Mouse (Mus musculus) midbrain, embryonic 10.5 days (tissue): ENCODE data around the gene Zfp366. TPM values are rescaled to one million over a fixed set of nuclear protein-coding genes. Genes with fewer than 3 reads are reported as not detected.

Experiments used
- DNase-seq: peaks from one replicate; pipeline ENCODE4 v3.0.0-alpha.2; 2017; ENCODE audit warnings: low spot score
- H3K27ac ChIP-seq: fragments of 300-500 bp; sonication (generic); replicated peaks from 2 replicates; pipeline ENCODE4 v1.5.1; 2016; ENCODE audit warnings: mild to moderate bottlenecking
- H3K27me3 ChIP-seq: fragments of 300-500 bp; sonication (generic); 2 replicates; pipeline ENCODE4 v1.6.1; 2016; ENCODE audit warnings: low read depth, mild to moderate bottlenecking; ENCODE audit not compliant: poor library complexity, severe bottlenecking
- H3K36me3 ChIP-seq: fragments of 300-500 bp; sonication (generic); 2 replicates; pipeline ENCODE4 v1.6.1; 2016; ENCODE audit warnings: mild to moderate bottlenecking, moderate library complexity
- H3K4me1 ChIP-seq: fragments of 300-500 bp; sonication (generic); 2 replicates; pipeline ENCODE4 v1.6.1; 2016
- H3K4me3 ChIP-seq: fragments of 300-500 bp; sonication (generic); 2 replicates; pipeline ENCODE4 v1.5.1; 2016; ENCODE audit warnings: mild to moderate bottlenecking, moderate library complexity
- H3K9me3 ChIP-seq: fragments of 300-500 bp; sonication (generic); replicated peaks from 2 replicates; pipeline ENCODE4 v1.6.1; 2016; ENCODE audit warnings: mild to moderate bottlenecking
- WGBS: fragments of 180-500 bp; shearing (Covaris S2); methylation state at CpG from one replicate; pipeline ENCODE4 v1.1.7; 2016; 5-methylcytosine and 5-hydroxymethylcytosine counted together
- polyA plus RNA-seq: library from polyadenylated mRNA; unstranded; fragments of >200 nt; fragmentation: Nextera tagmentation; extraction: Ambion mirVana; gene quantifications from 2 replicates; pipeline ENCODE4 v1.2.1, GENCODE M21; 2016

Gene Zfp366
- polyA plus RNA-seq, 1 experiment from 2014 or later, result 0.44 TPM

DNA sequence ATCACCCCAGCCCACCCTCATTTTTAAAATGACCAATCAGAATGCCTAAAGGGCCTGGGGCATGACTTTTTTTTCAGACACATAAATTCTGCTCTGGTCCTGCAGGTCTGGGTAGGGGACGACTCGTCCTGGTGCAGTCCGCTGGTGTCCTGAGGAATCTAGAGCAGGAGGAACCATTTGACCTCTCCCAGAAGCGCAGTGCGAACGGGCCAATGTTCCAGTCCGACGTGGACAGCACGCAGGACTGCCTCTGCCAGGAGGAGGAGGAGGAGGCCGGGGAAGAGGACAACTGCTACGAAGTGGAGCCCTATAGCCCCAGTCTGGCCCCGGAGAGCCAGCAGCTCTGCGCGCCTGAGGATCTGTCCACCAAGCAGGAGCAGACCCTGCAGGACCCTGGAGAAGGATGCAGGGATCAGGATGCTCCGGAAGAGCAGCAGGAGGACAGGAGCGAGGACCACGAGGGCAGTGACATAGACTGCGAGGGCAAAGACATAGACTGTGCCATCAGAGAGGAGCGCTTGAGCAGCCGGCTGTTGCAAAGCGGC is 61.4 kb downstream of the Zfp366 start:
- no peaks in the 10 kb centered on the region for H3K27me3 ChIP-seq
- no peaks in the 10 kb centered on the region for H3K36me3 ChIP-seq
- peak overlapping the region; percentile 53; the same call in 1 of the 2 replicates for H3K27ac ChIP-seq
- WGBS, result 86% methylated on average over 21 of the region's 21 CpGs
- H3K4me3 ChIP-seq, result no peak overlapping the region
- H3K9me3 ChIP-seq, result no peaks in the 10 kb centered on the region
- peaks cover 17% of the 10 kb centered on the region for H3K4me1 ChIP-seq
- no peak for DNase-seq

DNA sequence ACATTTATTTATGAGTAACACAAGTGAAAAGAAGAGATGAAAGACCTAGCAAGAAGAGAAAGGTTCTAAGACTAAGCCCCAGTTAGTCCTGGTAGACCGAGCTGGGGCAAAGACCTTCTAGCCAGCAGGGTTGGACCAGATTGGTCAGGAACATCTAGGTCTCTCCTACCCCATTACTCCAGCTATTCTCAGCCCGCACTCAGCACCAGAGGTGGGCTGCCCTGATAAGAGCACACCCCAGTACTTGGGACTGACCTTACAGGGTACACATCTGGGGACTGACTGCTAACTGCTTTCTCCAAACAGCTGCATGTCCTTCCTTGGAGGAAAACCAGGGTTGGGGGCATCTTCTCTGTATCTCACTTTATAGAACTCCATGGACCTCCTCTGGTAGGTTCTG is 66.2 kb downstream of the Zfp366 start:
- no peak for DNase-seq
- no peaks in the 10 kb centered on the region for H3K36me3 ChIP-seq
- no peaks in the 10 kb centered on the region for H3K27me3 ChIP-seq
- H3K9me3 ChIP-seq, result peaks cover 4% of the 10 kb centered on the region; the same call in 1 of the 2 replicates
- peaks cover 5% of the 10 kb centered on the region; the same call in 1 of the 2 replicates for H3K4me1 ChIP-seq
- WGBS, result 82% methylated on average over 2 of the region's 2 CpGs
- H3K27ac ChIP-seq, result no peak overlapping the region
- no peak overlapping the region for H3K4me3 ChIP-seq

DNA sequence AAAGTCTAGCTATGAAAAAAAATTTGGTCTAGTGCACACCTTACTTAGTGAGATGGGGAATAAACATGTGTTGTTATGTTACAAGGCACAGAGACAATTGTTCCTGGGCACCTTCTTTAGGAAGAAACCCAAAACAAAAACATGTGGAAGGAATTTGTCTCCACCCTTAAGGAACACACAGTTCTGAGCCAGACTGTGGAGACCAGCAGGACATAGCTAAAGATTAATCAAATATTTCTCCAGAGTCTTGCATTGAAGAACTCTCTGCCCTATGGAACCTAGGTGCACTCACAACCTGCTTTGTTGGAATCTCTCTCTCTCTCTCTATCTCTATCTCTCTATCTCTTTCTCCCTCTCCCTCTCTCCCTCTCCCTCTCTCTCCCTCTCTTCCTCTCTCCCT is 69.6 kb downstream of the Zfp366 start:
- Histone ChIP-seq H3K4me3 (no peak overlapping the region), H3K36me3 (no peaks in the 10 kb centered on the region), H3K27me3 (no peaks in the 10 kb centered on the region), H3K9me3 (peaks cover 4% of the 10 kb centered on the region; the same call in 1 of the 2 replicates), H3K27ac (no peak overlapping the region), H3K4me1 (no peaks in the 10 kb centered on the region)
- no peak for DNase-seq

DNA sequence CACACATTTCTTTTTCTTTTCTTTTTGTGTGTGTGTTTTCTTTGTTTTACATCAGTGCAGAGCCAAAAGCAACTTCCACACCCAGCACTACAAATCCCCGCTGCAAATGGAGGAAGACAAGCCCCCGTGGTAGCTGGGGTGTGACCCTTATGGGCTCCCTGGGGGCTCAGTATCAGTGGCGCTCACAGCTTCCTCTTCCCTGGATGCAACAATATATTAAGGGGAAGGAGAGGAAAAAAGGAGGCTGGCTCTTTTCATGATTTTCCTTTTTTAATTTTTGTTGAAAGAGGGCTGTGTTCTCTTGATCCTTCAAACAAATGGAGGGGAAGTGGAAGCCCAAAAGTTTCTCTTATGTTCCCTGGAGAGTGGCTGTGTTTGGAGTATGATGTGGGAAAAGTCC is 70.2 kb downstream of the Zfp366 start:
- Histone ChIP-seq H3K9me3 (peaks cover 4% of the 10 kb centered on the region; the same call in 1 of the 2 replicates), H3K4me3 (no peak overlapping the region), H3K4me1 (no peaks in the 10 kb centered on the region), H3K27me3 (no peaks in the 10 kb centered on the region), H3K36me3 (no peaks in the 10 kb centered on the region), H3K27ac (no peak overlapping the region)
- no peak for DNase-seq
- 49% methylated on average over 3 of the region's 3 CpGs for WGBS

DNA sequence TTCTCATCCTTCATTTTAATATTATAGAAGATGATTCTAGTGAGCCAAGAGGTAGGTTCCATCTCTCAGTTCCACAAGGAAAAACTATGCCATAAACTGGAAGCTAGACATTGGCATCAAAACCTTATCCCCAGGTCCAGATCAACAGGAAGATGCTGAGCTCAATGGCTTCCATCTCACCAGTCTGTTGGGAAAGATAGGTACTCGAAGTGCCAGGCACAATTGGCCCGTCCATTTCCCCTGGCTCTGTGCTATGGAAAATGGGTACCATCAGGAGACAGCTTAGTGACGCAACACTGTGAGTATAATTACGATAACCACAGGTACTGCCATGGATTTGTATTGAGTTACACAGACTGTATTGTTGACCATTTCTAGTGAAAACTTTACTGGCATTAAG is 72.3 kb downstream of the Zfp366 start:
- Histone ChIP-seq H3K27me3 (no peaks in the 10 kb centered on the region), H3K9me3 (peaks cover 4% of the 10 kb centered on the region; the same call in 1 of the 2 replicates), H3K27ac (no peak overlapping the region), H3K4me3 (no peak overlapping the region), H3K36me3 (no peaks in the 10 kb centered on the region), H3K4me1 (no peaks in the 10 kb centered on the region)
- 85% methylated on average over 4 of the region's 4 CpGs for WGBS
- no peak for DNase-seq

DNA sequence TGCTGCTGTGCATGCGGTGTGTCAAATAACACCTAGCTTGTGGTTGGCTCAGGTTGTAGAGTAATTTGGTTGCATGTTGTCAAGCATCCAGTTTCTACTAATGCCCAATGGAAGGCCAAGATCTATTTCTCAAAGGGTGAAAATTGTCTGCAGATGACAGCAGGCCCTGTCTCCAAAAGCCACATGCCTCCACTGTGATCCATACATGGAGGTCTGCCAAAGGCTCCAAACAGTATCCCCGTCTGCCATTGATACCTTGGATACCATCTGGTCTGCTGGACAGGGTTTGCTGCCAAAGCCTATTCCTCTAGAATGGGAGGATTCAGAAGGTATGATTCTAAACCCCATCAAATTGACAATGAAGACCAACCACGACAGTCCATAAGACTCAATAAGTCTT is 74.1 kb downstream of the Zfp366 start:
- no peak overlapping the region for H3K4me3 ChIP-seq
- no peaks in the 10 kb centered on the region for H3K4me1 ChIP-seq
- H3K27ac ChIP-seq, result no peak overlapping the region
- no peaks in the 10 kb centered on the region for H3K27me3 ChIP-seq
- no peak for DNase-seq
- no peaks in the 10 kb centered on the region for H3K9me3 ChIP-seq
- 93% methylated on average over 3 of the region's 3 CpGs for WGBS
- H3K36me3 ChIP-seq, result no peaks in the 10 kb centered on the region

DNA sequence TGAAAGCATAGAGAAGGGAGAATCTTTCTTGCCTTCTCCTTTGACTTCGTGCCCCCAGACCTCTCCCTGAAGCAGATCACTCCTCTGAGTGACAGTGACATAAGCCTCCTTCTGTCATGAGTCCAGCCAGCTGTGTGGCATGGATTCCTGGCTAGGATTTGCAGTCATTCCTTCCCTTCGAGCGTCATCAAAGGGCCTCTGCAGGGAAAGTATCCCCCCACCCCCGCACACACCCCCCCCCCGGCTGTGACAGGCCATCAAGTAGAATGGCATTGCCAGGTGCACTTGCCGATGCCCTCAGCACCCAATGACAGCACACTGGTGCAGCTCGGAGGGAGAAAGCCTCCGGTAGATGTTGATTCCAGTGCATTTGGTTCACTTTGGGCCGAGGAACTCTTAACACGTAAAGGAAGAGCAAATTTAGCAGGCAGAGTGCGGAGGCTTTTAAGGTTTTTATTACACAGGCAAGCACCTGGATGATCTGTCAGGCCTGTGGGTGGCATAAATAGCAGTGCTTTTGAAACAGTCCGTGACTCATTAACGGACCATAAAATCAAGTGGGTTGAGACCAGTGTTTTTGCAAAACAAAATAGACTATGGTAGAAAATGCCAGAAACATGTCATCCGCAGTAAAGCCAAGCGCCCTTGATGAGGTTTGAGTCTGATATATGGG is 75.0 kb downstream of the Zfp366 start:
- no peak for DNase-seq
- Histone ChIP-seq H3K9me3 (no peaks in the 10 kb centered on the region), H3K4me3 (no peak overlapping the region), H3K4me1 (no peaks in the 10 kb centered on the region), H3K27ac (no peak overlapping the region), H3K27me3 (no peaks in the 10 kb centered on the region), H3K36me3 (no peaks in the 10 kb centered on the region)
- WGBS, result 85% methylated on average over 15 of the region's 15 CpGs

DNA sequence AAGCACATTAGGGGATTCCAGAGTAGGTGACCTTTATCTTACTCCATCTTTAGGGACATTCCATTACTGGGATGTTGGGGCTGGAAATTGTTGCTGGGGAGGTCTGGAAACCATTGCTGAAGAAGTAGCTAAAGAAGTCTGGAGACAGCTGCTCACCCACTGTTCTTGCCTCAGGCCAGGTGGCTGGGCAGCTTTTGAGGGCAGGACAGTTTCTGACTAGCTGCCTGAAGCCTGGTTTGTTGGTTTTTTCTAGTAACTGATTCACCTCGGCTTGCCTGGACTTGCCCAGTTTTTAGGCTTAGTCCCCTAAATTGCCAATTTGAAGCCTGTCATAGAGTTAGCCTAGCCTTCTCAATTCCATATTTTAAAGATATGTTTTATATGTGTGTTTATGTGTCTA is 77.8 kb downstream of the Zfp366 start:
- DNase-seq, result no peak
- Histone ChIP-seq H3K9me3 (no peaks in the 10 kb centered on the region), H3K36me3 (no peaks in the 10 kb centered on the region), H3K4me3 (no peak overlapping the region), H3K4me1 (no peaks in the 10 kb centered on the region), H3K27me3 (no peaks in the 10 kb centered on the region), H3K27ac (no peak overlapping the region)
- WGBS, result 77% methylated on average over 1 of the region's 1 CpGs

DNA sequence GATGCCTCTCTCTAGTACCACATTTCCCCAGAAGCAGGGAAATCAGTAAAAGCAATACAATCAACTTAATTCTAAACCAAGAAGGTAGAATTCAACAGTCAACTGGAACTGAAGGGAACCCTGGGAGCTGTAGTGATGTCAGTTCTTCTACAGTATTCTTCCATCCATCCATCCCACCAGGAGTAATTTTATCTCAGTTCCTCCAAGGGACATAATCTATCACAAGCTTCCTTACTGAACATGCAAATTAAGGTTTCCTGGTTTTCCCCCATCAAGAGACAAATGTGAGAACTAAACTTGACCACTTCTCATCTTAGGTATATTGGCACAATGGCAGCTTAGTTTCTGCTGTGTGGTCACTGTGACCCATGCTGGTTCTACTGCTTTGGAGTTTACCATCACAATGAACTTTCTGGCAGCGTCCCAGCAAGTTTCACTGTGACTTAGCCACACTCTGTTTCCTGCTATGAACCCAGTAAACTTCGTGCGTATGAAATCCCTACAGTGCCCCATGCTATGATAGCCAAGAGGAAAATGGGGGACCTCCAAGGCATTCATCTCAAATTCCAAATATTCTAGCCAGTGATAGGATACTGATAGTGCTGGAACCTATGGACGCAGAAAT is 78.6 kb downstream of the Zfp366 start:
- H3K36me3 ChIP-seq, result no peaks in the 10 kb centered on the region
- H3K4me3 ChIP-seq, result no peak overlapping the region
- H3K27me3 ChIP-seq, result no peaks in the 10 kb centered on the region
- no peaks in the 10 kb centered on the region for H3K4me1 ChIP-seq
- no peak overlapping the region for H3K27ac ChIP-seq
- no peaks in the 10 kb centered on the region for H3K9me3 ChIP-seq
- no peak for DNase-seq
- WGBS, result 82% methylated on average over 4 of the region's 4 CpGs

DNA sequence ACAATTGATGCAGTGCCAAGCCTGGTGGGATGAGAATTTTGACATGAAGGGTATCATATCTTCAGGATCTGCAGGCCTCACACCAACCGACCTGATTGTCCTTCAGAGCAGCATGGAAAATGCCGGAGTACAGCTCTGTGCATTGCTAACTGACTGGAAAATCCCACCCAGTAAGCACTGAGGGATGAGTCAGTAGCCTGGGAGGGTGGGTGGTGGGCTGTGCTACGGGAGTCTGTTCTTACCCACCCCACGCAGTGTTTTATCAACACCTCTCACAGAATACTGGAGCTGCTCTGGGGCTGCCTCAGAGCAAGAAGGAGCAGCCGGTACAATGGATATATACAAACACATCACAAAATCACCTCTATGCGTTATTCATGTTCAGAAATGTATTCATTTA is 79.9 kb downstream of the Zfp366 start:
- Histone ChIP-seq H3K9me3 (no peaks in the 10 kb centered on the region), H3K4me1 (no peaks in the 10 kb centered on the region), H3K27ac (no peak overlapping the region), H3K4me3 (no peak overlapping the region), H3K27me3 (no peaks in the 10 kb centered on the region), H3K36me3 (no peaks in the 10 kb centered on the region)
- DNase-seq, result no peak
- WGBS, result 91% methylated on average over 6 of the region's 6 CpGs

DNA sequence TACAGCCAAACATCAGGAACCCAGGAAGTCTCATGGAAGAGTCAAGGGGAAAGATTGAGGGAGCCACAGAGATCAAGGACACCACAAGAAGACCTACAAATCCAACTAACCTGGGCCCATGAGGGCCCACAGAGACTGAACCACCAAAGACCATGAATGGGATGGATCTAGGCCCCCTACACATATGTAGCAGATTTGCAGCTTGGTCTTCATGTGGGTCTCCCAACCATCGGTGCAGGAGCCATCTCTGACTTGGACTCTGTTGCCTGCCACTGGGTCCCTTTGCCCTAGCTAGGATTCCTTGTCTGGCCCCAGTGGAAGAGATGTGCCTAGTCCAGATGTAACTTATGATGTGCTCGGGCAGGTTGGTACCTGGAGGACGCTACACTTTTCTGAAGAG is 87.4 kb downstream of the Zfp366 start:
- no peak overlapping the region for H3K27ac ChIP-seq
- WGBS, result 86% methylated on average over 3 of the region's 3 CpGs
- H3K27me3 ChIP-seq, result no peaks in the 10 kb centered on the region
- no peak overlapping the region for H3K4me3 ChIP-seq
- H3K4me1 ChIP-seq, result no peaks in the 10 kb centered on the region
- DNase-seq, result no peak
- no peaks in the 10 kb centered on the region for H3K36me3 ChIP-seq
- no peaks in the 10 kb centered on the region for H3K9me3 ChIP-seq

DNA sequence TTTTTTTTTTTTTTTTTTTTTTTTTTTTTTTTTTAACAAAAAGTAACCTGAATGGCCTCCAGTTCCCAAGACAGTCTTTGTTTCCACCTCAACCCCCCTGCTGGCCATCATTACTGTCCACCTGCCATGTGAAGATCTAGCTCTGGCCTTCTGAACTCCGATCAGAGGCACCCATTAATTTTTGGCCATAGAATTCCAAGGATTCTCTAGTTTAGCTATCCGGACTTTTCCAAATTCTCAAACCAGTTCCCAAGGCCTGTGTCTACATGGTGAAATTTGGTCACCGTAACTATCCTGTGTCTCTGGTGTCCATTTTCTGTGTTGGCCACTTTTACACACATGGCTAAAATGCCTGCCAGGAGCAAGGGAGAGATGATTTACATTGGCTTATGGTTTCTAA is 92.9 kb downstream of the Zfp366 start:
- Histone ChIP-seq H3K27me3 (no peaks in the 10 kb centered on the region), H3K4me1 (no peaks in the 10 kb centered on the region), H3K9me3 (no peaks in the 10 kb centered on the region), H3K4me3 (no peak overlapping the region), H3K27ac (no peak overlapping the region), H3K36me3 (no peaks in the 10 kb centered on the region)
- no peak for DNase-seq
- 94% methylated on average over 3 of the region's 3 CpGs for WGBS

DNA sequence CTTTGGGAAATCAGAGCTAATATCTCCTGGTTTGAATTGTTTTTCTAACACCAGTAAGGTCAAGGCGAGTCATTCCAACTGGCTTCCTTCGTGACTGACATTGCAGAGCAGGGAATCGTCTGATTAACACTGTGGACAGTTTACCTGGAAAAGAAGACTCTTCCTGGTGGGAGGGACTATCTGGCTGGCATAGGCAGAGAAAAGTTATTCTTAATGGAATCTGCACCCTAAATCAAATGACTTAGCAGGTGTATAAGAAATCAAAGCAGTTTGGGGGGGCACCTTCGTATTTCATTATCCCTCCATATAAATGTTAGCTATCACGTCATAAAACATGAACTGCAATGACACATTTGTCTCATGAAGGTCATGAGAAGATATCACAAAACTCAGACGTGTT is 93.9 kb downstream of the Zfp366 start:
- H3K36me3 ChIP-seq, result no peaks in the 10 kb centered on the region
- no peak for DNase-seq
- H3K27ac ChIP-seq, result no peak overlapping the region
- no peak overlapping the region for H3K4me3 ChIP-seq
- H3K27me3 ChIP-seq, result no peaks in the 10 kb centered on the region
- H3K4me1 ChIP-seq, result 0 out of 2 replicates have a peak, but pooled peaks cover under 1% of the 10 kb centered on the region
- no peaks in the 10 kb centered on the region for H3K9me3 ChIP-seq
- WGBS, result 86% methylated on average over 6 of the region's 6 CpGs
